Mouse (Mus musculus): ENCODE results near the gene Kdm3a.
A peak's percentile ranks its signal among the peaks of the same experiment; 100 is the strongest.

Gene Kdm3a

DNA sequence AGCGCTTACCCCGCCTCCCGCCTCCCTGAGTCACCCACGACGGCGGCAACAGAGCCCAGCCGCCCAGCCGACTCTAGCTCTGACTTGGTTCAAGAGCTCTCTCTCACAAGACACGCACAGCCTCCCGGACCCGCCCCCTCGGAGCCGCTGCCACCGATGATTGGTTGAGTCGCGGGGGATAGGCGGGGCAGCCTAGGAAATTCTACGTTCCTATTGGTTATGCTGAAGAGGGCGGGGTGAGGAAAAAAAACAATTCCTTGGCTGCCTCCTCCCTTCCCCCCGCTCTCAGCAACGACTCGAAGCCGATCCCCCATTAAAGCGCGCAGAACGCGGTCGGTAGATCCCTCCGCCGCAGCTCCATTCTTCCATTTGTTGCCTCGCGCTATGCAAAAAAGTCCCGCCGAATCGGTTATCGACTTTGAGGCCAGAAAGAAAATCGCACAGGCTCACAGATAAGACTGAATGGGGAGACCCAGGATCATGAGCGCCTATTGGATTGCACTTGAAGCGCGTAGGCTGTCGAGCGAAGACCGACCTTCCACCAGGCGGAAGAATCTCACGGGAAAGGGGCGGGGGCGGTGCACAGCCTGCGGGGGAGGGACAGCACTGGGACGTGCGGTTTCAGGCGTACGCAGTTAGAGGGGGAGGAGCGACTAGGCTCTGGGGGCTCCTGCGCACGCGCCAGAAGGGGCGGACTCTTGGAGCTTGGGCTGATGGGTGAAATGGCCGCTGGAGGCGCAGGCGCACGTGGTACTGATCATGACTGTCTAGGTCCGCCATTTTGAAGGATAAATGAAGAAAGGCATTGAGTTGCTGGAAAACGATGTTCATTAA, at the start of gene Kdm3a:
Gene Kdm3a, minus strand, starts transcription at position 162 of the 834 bp plus-strand sequence.
- peak; percentile 99 for DNase-seq (ENCODE audit: low spot score)

DNA sequence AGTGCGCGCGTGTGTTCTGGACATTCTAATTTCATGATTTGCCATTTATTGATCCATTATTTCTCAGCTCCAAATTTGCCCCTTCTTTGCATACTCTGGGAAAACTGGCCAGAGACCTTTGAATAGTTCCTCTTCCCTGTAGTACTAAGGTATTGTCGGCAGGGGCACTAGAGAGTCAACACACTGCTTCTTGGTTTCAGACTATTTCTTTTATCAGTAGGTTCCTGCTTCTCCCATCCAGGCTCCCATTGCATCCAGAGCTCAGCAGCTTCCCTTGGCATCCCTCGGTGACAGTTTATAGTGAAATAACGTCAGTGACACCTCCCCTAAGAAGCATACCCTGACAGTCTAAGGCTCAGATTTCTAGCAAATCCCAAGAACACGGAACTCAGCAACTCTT, 46.1 kb upstream of the Kdm3a start:
- DNase-seq (ENCODE audit: low spot score) = no peak

DNA sequence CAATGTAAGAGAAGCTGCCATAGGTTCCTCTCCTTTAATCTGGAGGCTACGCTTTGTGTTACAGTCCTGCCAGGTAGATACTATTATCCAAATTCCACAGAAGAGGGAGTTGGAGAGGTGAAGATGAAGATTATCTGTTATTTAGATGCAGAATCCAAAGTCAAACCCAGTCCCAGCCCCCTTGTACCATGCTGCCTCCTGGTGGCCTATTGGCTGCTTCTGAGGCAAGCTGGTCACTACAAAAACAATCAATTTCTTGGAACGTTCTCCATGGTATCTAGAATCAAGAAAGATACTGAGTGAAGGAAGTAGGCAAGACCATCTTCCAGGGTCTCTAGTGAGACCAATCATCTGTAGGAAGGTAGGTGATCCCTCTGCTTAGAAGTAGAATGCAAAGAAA, 40.4 kb upstream of the Kdm3a start:
- DNase-seq (ENCODE audit: low spot score) = peak; percentile 16

DNA sequence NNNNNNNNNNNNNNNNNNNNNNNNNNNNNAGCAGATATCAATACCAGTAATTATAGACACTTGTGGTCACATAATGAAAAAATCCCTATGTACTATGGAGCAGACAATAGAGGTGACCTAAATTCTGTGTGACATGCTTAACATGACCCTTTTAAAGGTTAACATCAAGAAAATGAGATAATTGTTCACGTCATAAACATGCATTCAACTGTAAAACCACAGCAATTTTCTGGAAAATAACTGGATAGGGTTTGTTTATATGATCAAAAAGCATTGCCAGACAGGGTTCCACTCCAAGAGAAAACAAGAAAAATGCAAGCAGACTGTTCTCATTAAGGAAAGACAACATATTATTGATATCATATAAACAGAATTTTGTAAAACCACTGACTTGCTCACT, 31.7 kb upstream of the Kdm3a start:
- no peak for DNase-seq (ENCODE audit: low spot score)

DNA sequence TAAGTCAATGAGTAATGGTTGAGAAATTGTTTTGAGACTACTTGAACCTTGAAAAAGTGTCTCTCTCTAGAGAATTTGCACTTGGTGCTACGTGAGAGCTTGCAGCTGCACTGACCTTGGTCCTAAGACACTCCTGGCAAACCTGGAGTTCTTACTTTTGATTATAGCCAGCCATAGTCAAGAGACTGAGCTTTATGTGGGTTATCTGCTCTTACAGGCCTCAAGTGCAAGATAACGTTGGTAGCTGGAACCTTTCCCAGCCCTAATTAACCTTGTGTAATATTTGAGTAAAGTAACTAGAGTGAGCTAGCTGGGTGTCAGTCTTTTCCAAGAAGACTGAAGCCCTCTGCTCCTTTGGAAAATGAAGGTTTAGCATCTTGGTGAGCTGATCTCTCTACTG, 25.5 kb upstream of the Kdm3a start:
- DNase-seq (ENCODE audit: low spot score) = no peak

DNA sequence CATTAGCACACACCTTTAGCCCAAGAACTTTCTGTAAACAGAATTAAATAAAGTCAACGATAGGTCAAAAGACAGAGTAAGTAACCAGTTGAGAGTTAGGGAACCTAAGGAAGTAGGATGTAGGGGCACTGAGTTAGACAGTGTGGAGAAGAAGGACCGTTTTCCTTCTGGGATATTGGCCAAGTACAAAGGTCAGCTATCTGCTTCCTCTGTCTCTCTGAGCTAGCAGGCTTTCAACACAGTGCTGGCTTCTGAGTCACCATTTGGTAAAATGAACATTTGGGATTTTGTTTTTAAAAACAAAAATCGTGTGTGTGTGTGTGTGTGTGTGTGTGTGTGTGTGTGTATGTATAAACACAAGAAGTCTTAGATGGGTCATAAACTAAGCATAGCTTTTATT, 23.0 kb upstream of the Kdm3a start:
- DNase-seq (ENCODE audit: low spot score) = no peak

DNA sequence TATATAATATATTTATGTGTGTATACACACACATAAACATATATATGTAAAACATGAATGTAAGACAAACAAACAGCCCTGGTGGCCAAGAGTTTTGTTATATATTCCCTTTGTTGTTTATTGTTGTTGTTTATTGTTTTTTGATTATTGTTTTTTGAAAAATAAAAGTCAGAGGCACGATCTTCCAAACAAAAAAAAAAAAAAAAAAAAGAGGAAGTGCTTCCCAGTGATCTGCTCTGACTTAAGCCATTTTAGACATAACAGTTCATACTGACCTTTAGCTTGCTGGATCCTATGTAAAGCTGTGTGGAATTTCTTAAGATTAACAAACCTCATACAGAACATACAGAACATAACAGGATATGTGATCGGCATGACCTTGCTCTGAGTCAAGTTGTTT, 19.1 kb upstream of the Kdm3a start:
- DNase-seq (ENCODE audit: low spot score) = no peak

DNA sequence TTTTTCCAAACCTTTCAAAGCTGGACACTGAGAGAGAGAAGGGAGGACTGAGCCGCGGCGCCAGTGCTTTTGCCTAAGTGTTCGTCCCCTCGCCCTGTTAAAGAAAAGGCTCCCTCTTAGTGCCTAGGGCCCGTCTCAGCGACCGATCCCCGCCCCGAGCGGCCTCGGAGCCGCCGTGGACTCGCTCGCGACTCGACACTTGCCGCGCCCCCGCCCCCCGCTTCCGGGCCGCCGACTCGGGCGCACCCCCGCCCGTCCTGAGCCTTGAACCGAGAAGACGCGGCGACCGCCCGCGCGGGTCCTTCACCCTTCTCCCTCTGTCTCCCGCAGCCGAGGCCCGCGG, 333 bp downstream of the Kdm3a start:
- no peak for DNase-seq (ENCODE audit: low spot score)

DNA sequence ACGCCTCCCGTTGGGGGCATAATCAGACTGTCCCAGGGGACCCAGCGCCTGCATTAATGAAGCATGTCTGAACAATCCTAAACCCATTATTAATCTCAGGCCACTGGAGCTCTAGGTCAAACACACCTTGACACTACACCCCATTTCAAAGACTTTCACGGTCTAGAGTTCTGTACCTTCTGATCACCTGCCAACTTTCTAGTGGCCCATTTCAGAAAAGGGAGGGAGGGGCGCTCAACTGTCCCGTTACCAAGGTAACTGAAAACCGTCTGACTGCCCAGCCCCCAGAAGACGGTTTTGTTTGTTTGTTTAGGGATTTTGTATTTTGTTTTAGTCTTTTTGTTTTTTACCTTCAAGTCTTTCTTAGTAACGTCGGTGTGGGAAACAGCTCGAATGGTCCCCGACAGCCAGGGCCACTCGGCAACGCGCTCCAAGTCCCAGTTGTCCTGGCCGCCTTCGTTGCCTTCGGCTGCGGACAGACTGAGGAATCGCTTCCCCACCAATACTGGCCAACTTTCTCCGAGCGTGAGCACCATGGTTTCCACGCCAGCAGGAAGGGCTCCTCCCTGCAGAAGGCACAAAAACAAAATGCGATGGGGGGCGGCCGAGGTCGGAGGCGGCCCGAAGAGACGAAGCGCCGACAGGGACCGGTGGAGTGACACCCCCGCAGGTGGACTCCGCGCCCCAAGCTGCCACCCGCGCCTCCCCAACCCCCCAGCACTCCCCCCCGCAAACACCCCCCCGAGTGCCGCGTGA, 906 bp downstream of the Kdm3a start:
- peak; percentile 46 for DNase-seq (ENCODE audit: low spot score)

DNA sequence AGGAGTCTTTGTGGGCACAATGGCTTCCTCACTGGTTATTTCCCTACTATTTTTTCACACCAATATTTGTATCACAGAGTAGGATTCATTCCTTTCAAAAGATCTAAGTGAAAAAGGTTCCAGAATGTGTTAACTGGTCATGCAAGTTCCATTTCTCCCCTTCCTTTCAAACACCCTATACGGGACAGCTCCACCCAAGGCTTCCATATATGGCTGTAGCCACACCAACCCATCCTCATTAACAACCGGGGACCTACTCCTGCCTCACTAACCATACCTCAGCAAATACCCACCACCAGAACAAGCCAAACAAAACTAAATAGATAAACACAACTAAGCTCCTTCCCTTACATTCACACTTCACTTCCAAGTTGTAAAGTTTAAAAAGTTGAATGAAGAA, 1.6 kb downstream of the Kdm3a start:
- no peak for DNase-seq (ENCODE audit: low spot score)

DNA sequence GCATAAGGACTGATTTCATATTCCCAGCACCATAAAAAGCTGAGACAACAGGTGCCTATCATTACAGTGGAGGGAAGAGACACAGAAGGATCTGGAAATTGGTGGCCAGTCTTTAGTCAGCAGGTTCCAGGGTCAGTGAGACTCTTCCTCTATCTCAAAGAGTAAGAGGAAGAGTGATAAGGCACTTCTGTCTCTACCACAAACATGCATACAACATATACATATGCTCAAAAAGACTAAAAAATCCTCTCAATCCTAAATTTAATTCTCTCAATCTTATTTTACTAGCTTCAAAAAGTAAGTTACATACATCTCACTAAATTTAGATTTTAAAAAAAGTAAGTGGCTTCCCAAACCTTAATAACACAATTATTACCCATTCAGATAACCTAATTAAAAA, 5.5 kb downstream of the Kdm3a start:
- no peak for DNase-seq (ENCODE audit: low spot score)

DNA sequence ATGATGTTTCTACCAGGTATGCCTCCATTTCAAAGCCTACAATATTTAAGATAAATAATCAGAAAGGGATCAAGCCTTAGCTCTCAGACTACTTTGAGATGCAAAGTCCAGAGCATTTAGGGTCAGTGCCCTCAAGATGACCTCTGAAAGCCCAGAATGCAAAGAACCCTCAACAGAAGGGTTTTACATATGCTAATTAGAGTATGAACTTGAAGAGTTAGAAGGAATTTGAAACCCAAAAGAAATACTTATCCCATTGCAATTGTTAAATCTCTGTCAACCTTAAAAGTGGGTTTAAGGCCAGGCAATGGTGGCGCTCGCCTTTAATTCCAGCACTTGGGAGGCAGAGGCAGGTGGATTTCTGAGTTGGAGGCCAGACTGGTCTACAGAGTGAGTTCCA, 6.8 kb downstream of the Kdm3a start:
- DNase-seq (ENCODE audit: low spot score) = no peak

DNA sequence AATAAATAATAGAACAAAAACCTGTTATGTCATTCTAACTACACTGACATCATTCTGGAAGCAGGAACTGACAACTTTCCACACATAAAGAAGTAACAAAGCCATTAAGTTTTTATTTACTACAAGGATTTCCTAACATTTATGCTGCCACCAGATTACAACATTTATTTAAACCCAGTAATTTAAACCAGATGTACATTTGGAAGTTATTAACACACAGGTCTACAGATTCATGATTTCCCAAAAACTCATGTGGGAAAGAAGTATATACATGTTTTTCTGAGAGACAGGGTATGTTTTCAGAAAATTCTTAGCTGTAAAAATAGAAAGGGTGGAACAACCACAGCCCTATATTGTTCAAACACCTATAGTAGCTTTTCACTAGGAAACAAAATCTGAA, 8.1 kb downstream of the Kdm3a start:
- no peak for DNase-seq (ENCODE audit: low spot score)

DNA sequence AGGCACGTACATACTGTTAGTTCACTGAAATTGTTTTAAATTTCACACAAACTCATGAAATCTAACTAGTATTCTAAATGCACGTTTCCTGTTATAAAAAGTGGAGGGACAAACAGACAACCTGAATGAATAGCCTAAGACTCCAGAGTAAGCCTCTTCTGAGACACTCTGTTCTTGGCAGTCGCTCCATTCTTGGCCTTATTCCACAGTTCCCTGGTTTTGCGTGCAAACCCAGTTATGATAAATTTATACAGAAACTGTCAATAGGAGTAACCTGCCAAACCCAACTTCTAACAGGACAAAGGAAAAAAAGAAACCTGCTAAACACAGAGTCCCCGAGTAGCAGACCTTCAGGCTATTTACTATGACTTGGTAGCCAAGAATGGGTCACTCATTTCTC, 10.8 kb downstream of the Kdm3a start:
- DNase-seq (ENCODE audit: low spot score) = no peak

DNA sequence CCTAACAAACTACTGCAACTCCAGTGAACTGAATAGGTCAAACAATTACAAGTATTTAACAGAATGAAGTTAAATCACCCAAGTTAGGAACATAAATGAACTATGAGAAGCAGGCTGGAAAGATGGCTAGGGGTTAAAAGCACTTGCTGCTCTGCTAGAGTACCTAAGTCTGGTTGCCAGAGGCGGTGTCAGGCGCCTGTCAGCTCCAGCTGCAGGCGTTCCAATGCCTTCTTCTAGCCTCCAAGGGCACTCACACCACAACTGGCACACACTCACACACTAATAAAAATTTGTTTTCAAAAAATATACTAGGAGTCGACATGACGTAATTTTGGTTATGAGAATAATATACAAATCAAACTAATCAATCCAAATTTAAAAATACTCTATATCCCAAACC, 11.2 kb downstream of the Kdm3a start:
- no peak for DNase-seq (ENCODE audit: low spot score)

DNA sequence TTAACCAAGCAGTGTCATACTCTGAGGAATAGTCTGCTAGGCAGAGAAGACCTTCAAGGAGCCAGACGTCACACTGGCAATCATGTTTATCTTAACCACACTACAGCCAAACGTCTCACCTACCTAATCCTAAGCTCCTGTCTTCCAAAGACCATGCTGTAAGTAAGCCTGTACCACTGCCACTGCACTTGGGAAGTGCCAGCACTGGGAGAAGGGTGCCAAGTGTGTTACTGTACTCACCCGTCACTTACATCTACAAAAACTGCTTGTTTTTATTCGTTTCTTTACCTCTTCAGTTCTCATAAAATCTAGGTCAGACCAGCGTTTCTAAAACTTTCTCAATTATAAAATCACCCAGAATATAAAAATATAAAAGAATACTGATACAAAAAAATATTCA, 15.8 kb downstream of the Kdm3a start:
- no peak for DNase-seq (ENCODE audit: low spot score)

DNA sequence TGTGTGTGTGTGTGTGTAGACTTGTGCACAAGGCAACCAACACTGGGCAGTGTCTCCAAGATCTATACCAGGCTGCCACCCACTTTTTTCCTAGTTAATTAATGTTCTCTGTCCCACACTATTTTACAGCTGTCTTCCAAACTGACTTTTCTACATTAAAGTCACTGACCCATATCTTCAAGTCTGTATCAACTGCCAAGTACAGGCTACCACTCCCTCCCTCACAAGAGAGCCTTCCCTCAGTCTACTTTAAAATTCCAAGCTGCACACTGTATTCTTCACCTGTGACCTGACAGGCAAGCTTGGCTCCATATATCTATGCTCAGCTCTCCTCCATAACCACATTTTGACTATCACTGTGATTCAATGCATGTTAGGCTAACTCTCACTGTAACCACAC, 19.6 kb downstream of the Kdm3a start:
- DNase-seq (ENCODE audit: low spot score) = no peak

DNA sequence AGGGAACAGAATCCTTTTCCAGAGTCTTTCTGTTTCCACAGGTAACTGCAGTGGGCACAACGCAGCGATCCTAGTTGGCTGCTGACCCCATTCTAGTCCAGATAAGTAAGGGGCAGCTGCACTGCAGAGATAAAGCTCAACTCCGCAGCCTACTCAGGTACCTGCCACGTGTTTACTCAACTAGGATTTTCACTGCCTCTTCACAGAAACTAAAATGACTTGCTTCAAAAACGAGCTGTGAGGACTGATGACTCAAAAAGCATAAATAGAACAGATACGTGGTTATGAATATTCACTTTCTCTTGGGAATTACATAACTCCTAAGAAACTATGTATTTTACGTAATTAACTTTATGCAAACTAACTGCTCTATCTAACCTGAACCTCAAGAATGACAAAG, 22.8 kb downstream of the Kdm3a start:
- no peak for DNase-seq (ENCODE audit: low spot score)

DNA sequence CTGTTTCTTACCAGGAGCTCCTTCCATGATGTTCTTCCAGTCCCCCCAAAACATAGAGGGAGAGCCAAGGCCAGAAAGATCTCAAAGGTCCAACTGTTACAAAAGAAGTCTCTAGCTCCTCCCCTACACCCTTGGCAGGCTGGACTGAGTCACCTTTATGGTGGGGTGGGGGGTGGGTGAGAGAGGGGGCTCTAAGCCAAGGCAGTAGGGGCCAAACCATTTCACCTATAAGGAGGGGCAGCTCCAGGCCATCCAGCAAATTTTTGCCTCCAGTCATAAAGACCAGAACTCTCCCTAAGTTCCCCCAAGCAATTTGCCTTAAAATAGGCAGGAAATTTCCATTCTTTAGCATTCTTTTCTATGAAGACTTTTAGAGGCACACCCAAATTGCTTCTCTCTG, 23.8 kb downstream of the Kdm3a start:
- DNase-seq (ENCODE audit: low spot score) = no peak

DNA sequence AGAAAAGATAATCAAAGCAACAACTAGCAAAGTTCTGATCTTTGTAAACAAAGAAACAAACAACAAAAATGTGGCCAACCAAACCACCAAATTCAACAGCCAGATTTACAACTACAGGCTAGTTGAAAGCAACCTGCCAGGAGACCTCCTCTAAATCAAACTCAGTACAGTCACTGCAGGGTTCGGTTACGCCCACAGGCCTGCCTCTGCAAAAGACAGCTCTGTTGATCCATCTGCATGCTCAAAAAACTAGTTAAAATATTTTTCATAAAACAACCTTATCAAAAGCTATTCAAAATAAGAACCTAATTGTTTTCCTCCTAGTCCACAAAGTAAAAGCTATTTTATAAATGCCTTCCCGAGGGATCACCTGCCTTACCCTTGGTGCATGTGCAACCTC, 25.0 kb downstream of the Kdm3a start:
- no peak for DNase-seq (ENCODE audit: low spot score)

DNA sequence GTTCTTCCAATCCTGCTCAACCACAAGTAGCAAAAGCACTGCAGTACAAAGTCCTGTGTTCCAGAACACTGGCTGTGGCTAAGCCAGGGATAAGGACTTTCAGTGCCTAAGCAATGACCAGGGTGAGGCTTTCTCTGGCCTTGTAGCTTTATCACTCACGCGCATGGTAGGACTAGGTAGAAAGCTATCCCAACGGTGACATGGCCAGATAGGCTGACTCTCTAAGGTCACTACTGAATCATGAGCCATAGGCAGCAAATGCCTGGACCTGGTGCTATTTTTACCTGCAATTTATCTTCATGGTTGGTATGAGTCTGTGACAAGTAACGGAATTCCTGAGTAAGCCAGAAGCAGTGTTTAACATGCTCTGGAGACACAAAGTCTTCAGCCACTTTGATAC, 42.6 kb downstream of the Kdm3a start:
- DNase-seq (ENCODE audit: low spot score) = no peak

DNA sequence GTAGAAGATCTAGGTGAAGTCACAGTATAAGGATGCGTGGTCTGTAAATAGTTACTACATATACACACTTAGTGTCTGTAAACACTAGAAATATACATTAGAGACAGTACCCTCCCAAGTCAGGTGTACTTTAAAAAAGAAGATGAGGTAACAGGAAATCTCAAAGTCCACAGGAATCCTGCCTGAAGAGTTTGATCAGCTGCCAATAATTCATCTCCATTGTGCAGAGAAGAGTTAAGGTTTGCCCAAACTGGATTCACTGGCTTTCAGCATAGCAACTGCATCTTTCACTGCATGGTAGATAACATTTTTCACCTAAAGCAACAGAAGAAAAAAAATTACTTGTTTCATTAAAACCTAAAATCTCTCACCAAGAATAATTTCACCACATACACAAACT, 43.4 kb downstream of the Kdm3a start:
- no peak for DNase-seq (ENCODE audit: low spot score)

DNA sequence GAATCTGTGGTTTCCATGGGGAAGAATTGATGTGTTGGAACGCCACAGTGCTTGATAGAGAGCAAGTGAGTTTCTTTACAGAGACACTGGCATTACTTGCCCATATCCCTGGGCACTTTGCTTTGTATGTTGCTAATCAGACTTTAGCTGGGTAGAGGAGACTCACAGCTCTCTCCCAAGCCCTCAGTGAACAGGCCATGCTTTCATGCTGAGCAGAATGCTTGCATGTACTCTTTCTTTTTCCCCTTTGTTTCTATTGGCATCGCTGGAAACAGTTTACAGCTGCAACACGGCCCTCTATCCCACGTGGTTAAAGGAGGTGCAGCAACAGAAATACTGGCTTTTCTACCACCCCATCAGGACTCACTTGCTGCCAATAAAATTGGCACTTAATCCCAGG, 49.6 kb downstream of the Kdm3a start:
- DNase-seq (ENCODE audit: low spot score) = no peak

DNA sequence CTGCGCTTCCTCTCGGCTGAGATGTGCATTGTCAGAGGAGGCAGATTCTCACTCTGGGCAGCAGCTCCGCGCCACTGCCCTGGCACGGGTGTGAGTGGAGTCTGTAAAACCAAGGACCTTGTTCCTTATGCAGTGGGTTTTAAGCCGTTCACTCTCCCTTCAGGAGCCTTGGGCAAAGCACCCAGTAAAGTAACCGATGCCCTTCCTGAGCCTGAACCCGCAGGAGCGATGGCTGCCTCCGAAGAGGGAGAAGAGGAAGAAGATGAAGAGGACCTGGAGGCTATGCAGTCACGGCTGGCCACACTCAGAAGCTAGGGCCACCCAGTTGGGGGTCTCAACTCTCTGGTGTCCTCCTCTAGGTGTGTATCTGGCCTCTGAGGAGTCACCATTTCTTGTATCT, 53.3 kb downstream of the Kdm3a start:
- DNase-seq (ENCODE audit: low spot score) = no peak
